Mouse (Mus musculus) lung, adult 2 months (tissue): ENCODE data around the gene Mpped1.

Experiments
- CTCF ChIP-seq: fragments of 200-500 bp; IDR thresholded peaks from 2 replicates; pipeline ENCODE4 v1.5.1; 2011; ENCODE audit warnings: mild to moderate bottlenecking, low read length, control low read depth; ENCODE audit not compliant: insufficient read depth
- POLR2A ChIP-seq: fragments of 200-500 bp; IDR thresholded peaks from 2 replicates; pipeline ENCODE4 v1.6.1; 2011; ENCODE audit warnings: low read depth, mild to moderate bottlenecking, control low read depth, low read length, borderline replicate concordance; ENCODE audit errors: extremely low read depth

GRCm38 (mm10) chr15:83906472-83906871 is 127.2 kb downstream of the Mpped1 start:
- TF ChIP-seq POLR2A (no peak), CTCF (no peak)
